Mouse (Mus musculus): Measurements from ENCODE around the gene Shisal2b. TPM values are rescaled to one million over a fixed set of nuclear protein-coding genes. Genes with fewer than 3 reads are reported as not detected.

Gene Shisal2b
- polyA plus RNA-seq, 1 experiment from 2014 or later: not detected

- Histone ChIP-seq H3K4me1 (replicated peaks; ENCODE audit: control insufficient read depth, insufficient read depth, low read length) (peaks cover 24% of the 10 kb centered on the region), H3K4me2 (ENCODE audit: low read length) (no peak overlapping the region; the same call in 1 of the 2 replicates)
These were observed 41.3 kb downstream of the Shisal2b start for GRCm38 (mm10) chr13:104822411-104822838.

GRCm38 (mm10) chr13:104821908-104822307 is 41.8 kb downstream of the Shisal2b start:
- Histone ChIP-seq H3K9me3 (ENCODE audit: control insufficient read depth, low read length) (no peaks in the 10 kb centered on the region), H3K4me1 (replicated peaks; ENCODE audit: control insufficient read depth, insufficient read depth, low read length) (peaks cover 25% of the 10 kb centered on the region), H3K36me3 (ENCODE audit: control insufficient read depth, insufficient read depth, low read length) (peaks cover 9% of the 10 kb centered on the region), H3K27ac (ENCODE audit: low read depth) (no peak overlapping the region), H3K9ac (ENCODE audit: low read length) (no peak overlapping the region), H3K4me2 (ENCODE audit: low read length) (no peak overlapping the region), H3K27me3 (replicated peaks; ENCODE audit: control insufficient read depth, insufficient read depth, low read length) (no peaks in the 10 kb centered on the region), H3K4me3 (ENCODE audit: low read depth, low read length) (no peak overlapping the region)
- DNase-seq (ENCODE audit: low spot score) (no peak), ATAC-seq (replicated peaks; ENCODE audit: low FRiP score, low TSS enrichment, low read depth) (no peak)
- WGBS: 91% methylated on average over 1 of the region's 1 CpGs

More at GRCm38 (mm10) chr13:104822411-104822838, 41.3 kb downstream of the Shisal2b start:
- ATAC-seq (replicated peaks; ENCODE audit: low FRiP score, low TSS enrichment, low read depth) (no peak), DNase-seq (ENCODE audit: low spot score) (no peak)
- Histone ChIP-seq H3K27ac (ENCODE audit: low read depth) (no peak overlapping the region), H3K9ac (ENCODE audit: low read length) (no peak overlapping the region), H3K4me3 (ENCODE audit: low read depth, low read length) (no peak overlapping the region), H3K9me3 (ENCODE audit: control insufficient read depth, low read length) (no peaks in the 10 kb centered on the region), H3K36me3 (ENCODE audit: control insufficient read depth, insufficient read depth, low read length) (peaks cover 14% of the 10 kb centered on the region), H3K27me3 (replicated peaks; ENCODE audit: control insufficient read depth, insufficient read depth, low read length) (no peaks in the 10 kb centered on the region)
- WGBS: 15% methylated on average over 8 of the region's 8 CpGs

GRCm38 (mm10) chr13:104821192-104821591 is 42.5 kb downstream of the Shisal2b start:
- H3K4me2 ChIP-seq (ENCODE audit: low read length): no peak overlapping the region
- peaks cover 8% of the 10 kb centered on the region for H3K36me3 ChIP-seq (ENCODE audit: control insufficient read depth, insufficient read depth, low read length)
- H3K9ac ChIP-seq (ENCODE audit: low read length): no peak overlapping the region
- H3K9me3 ChIP-seq (ENCODE audit: control insufficient read depth, low read length): no peaks in the 10 kb centered on the region
- no peak overlapping the region for H3K4me3 ChIP-seq (ENCODE audit: low read depth, low read length)
- H3K4me1 ChIP-seq (replicated peaks; ENCODE audit: control insufficient read depth, insufficient read depth, low read length): peaks cover 25% of the 10 kb centered on the region
- ATAC-seq (replicated peaks; ENCODE audit: low FRiP score, low TSS enrichment, low read depth) (no peak), DNase-seq (ENCODE audit: low spot score) (no peak)
- no peaks in the 10 kb centered on the region for H3K27me3 ChIP-seq (replicated peaks; ENCODE audit: control insufficient read depth, insufficient read depth, low read length)
- H3K27ac ChIP-seq (ENCODE audit: low read depth): no peak overlapping the region

GRCm38 (mm10) chr13:104817696-104818095 is 46.0 kb downstream of the Shisal2b start:
- Histone ChIP-seq H3K9ac (ENCODE audit: low read length) (peak overlapping the region; percentile 90), H3K9me3 (ENCODE audit: control insufficient read depth, low read length) (no peaks in the 10 kb centered on the region), H3K4me3 (ENCODE audit: low read depth, low read length) (peak overlapping the region; percentile 75), H3K4me1 (replicated peaks; ENCODE audit: control insufficient read depth, insufficient read depth, low read length) (peaks cover 26% of the 10 kb centered on the region), H3K4me2 (ENCODE audit: low read length) (peak overlapping the region; percentile 87), H3K27me3 (replicated peaks; ENCODE audit: control insufficient read depth, insufficient read depth, low read length) (no peaks in the 10 kb centered on the region), H3K36me3 (ENCODE audit: control insufficient read depth, insufficient read depth, low read length) (peaks cover 4% of the 10 kb centered on the region; the same call in 1 of the 2 replicates), H3K27ac (ENCODE audit: low read depth) (no peak overlapping the region; the same call in 1 of the 2 replicates)
- 45% methylated on average over 12 of the region's 12 CpGs for WGBS
- ATAC-seq (replicated peaks; ENCODE audit: low FRiP score, low TSS enrichment, low read depth) (no peak), DNase-seq (ENCODE audit: low spot score) (peak; percentile 59)

DNA sequence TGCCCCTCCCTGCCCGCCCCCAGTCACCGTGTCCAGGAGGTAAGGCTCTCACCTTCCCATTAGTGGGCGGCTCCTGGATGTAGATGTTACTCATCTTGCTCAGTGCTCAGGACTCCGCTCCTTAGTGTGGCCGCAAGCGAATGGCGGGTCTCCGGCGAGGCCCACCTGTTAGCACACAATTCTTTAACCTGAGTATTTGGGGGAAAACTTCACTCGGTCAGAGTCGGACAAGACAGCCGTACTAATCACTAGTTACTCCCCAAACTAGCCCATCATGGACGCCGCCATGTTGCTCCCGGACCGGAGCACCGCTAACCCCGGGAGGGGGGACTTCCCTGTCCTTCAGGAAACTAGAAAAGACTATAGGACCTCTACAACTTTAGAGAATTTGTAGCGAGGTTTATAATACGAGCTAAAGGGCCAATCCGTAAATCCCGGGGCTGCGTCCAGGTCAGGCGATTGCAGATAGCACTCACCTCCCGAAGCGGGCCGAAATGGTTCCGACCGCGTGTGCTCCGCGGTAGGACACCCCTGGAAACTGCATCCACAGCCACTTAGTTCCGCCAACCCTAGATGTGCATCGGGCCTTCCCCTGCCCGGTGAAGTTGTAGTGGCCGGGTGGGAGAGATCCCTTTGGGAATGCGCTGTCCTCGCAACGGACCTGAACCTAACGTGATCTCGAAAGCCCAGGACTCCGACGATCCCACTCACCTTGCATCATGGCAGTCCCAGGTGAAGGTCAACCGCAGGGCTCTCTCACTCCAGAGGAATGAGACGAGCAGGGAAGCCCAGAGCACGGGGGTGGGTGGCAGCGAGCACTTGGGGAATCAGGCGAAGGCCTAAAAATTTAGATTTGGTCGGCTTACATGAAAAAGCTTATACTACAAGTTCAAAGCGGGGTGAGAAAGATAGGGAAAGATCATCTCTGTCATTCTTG is 46.8 kb downstream of the Shisal2b start, which contains the start of gene Cwc27:
Gene Cwc27, minus strand, starts transcription at position 508 of the 937 bp plus-strand sequence.
- whole genome bisulfite sequencing: under 1% methylated on average over 50 of the region's 50 CpGs
- ATAC-seq (replicated peaks; ENCODE audit: low FRiP score, low TSS enrichment, low read depth) (peak; percentile 96), DNase-seq (ENCODE audit: low spot score) (peak; percentile 96)
- peaks cover 4% of the 10 kb centered on the region; the same call in 1 of the 2 replicates for H3K36me3 ChIP-seq (ENCODE audit: control insufficient read depth, insufficient read depth, low read length)
- peak within 1 kb of the TSS; percentile 90 for H3K9ac ChIP-seq (ENCODE audit: low read length)
- H3K4me2 ChIP-seq (ENCODE audit: low read length): peak within 1 kb of the TSS; percentile 87
- H3K27ac ChIP-seq (ENCODE audit: low read depth): peak within 1 kb of the TSS; percentile 86; the same call in 1 of the 2 replicates
- H3K9me3 ChIP-seq (ENCODE audit: control insufficient read depth, low read length): no peaks in the 10 kb centered on the region
- no peaks in the 10 kb centered on the region for H3K27me3 ChIP-seq (replicated peaks; ENCODE audit: control insufficient read depth, insufficient read depth, low read length)
- peaks cover 18% of the 10 kb centered on the region for H3K4me1 ChIP-seq (replicated peaks; ENCODE audit: control insufficient read depth, insufficient read depth, low read length)
- H3K4me3 ChIP-seq (ENCODE audit: low read depth, low read length): peak within 1 kb of the TSS; percentile 75

DNA sequence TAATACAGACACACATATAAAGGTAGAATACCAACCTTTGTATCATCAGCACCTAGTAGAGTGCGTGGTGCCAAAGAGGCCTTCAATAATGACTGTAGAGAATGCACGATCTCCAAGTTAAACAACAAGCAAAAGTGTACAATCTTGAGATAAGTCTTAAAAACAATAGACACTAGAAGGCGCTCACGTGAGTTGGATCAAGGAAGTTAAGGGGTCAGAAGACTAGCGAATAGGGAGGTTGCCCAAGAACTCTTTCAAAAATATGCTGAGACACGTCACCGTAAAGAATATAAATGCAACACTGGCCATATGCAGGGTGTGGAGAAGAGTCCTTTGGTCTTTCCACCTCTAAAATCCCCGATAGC is 47.4 kb downstream of the Shisal2b start:
- Histone ChIP-seq H3K4me2 (ENCODE audit: low read length) (peak overlapping the region; percentile 87), H3K9me3 (ENCODE audit: control insufficient read depth, low read length) (no peaks in the 10 kb centered on the region), H3K27me3 (replicated peaks; ENCODE audit: control insufficient read depth, insufficient read depth, low read length) (no peaks in the 10 kb centered on the region), H3K9ac (ENCODE audit: low read length) (peak overlapping the region; percentile 90), H3K36me3 (ENCODE audit: control insufficient read depth, insufficient read depth, low read length) (peaks cover 4% of the 10 kb centered on the region; the same call in 1 of the 2 replicates), H3K4me3 (ENCODE audit: low read depth, low read length) (peak overlapping the region; percentile 75), H3K4me1 (replicated peaks; ENCODE audit: control insufficient read depth, insufficient read depth, low read length) (peaks cover 18% of the 10 kb centered on the region), H3K27ac (ENCODE audit: low read depth) (peak overlapping the region; percentile 86; the same call in 1 of the 2 replicates)
- DNase-seq (ENCODE audit: low spot score) (no peak), ATAC-seq (replicated peaks; ENCODE audit: low FRiP score, low TSS enrichment, low read depth) (peak; percentile 16; the same call in 1 of the 2 replicates)
- 7% methylated on average over 8 of the region's 8 CpGs for WGBS

DNA sequence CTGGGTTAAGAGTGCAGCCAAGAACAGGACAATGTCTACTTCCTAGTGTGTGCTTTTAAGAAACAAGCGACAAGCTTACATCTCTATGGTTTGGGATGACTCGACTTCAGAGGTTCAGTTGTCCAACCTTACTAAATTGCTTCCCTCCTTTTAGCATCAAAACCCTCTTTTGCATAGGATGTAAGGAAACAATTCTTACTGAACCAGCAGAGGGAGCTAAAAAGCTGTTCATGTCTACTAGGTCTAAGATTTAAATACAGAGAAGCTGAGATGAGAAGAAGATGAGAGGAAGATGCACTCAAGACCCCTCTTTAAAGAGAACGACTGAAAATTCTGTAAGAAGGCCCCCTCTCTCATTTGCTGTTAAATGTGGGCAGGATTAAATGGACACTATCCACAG is 58.0 kb downstream of the Shisal2b start:
- H3K4me3 ChIP-seq (ENCODE audit: low read depth, low read length): no peak overlapping the region
- no peaks in the 10 kb centered on the region for H3K4me1 ChIP-seq (replicated peaks; ENCODE audit: control insufficient read depth, insufficient read depth, low read length)
- DNase-seq (ENCODE audit: low spot score): no peak

GRCm38 (mm10) chr13:104799566-104800182 is 64.0 kb downstream of the Shisal2b start:
- Histone ChIP-seq H3K27me3 (replicated peaks; ENCODE audit: control insufficient read depth, insufficient read depth, low read length) (no peaks in the 10 kb centered on the region), H3K27ac (ENCODE audit: low read depth) (no peak overlapping the region), H3K4me2 (ENCODE audit: low read length) (no peak overlapping the region), H3K4me1 (replicated peaks; ENCODE audit: control insufficient read depth, insufficient read depth, low read length) (no peaks in the 10 kb centered on the region), H3K9ac (ENCODE audit: low read length) (no peak overlapping the region), H3K36me3 (ENCODE audit: control insufficient read depth, insufficient read depth, low read length) (peaks cover 46% of the 10 kb centered on the region), H3K9me3 (ENCODE audit: control insufficient read depth, low read length) (no peaks in the 10 kb centered on the region), H3K4me3 (ENCODE audit: low read depth, low read length) (no peak overlapping the region)
- WGBS: 77% methylated on average over 7 of the region's 7 CpGs
- ATAC-seq (replicated peaks; ENCODE audit: low FRiP score, low TSS enrichment, low read depth): peak; percentile 70; the same call in 1 of the 2 replicates
- no peak for DNase-seq (ENCODE audit: low spot score)

More for the DNA sequence above, 58.0 kb downstream of the Shisal2b start:
- no peak for ATAC-seq (replicated peaks; ENCODE audit: low FRiP score, low TSS enrichment, low read depth)
- H3K9me3 ChIP-seq (ENCODE audit: control insufficient read depth, low read length): no peaks in the 10 kb centered on the region
- H3K36me3 ChIP-seq (ENCODE audit: control insufficient read depth, insufficient read depth, low read length): peaks cover 58% of the 10 kb centered on the region
- no peak overlapping the region for H3K27ac ChIP-seq (ENCODE audit: low read depth)
- 55% methylated on average over 3 of the region's 3 CpGs for WGBS
- H3K4me2 ChIP-seq (ENCODE audit: low read length): no peak overlapping the region
- H3K27me3 ChIP-seq (replicated peaks; ENCODE audit: control insufficient read depth, insufficient read depth, low read length): no peaks in the 10 kb centered on the region
- H3K9ac ChIP-seq (ENCODE audit: low read length): no peak overlapping the region
